Mouse (Mus musculus) left cerebral cortex, adult 2 months (tissue): ENCODE measurements at regions not wholly inside any gene's neighbourhood (a gene's known extent, or its start where the extent isn't known, plus 50 kb on each side); places are given as distances from the start of the nearest gene placed in this dataset.
A peak's percentile ranks its signal among the peaks of the same experiment; 100 is the strongest.
"Not testable (repeated sequence)": the region's sequence is repeated elsewhere in the genome, so short reads cannot be mapped to it uniquely, and the experiment has no call there.

Experiments
- DNase-seq, 2 experiments: peaks; one replicate each; pipeline ENCODE4 v3.0.0; 2021 to 2022; ENCODE audit warnings: low spot score in 2 of 2, mixed read lengths in 1 of 2; ENCODE audit errors: extremely low spot score in 1 of 2
- H3K27ac ChIP-seq: fragments of 200-600 bp; 2 replicates; pipeline ENCODE4 v1.8.1; 2022
- H3K4me3 ChIP-seq: fragments of 200-600 bp; 2 replicates; pipeline ENCODE4 v1.8.1; 2022
- CTCF ChIP-seq: fragments of 200-600 bp; IDR thresholded peaks from 2 replicates; pipeline ENCODE4 v1.8.1; 2022; ENCODE audit warnings: antibody characterized with exemption, mild to moderate bottlenecking, moderate library complexity
- intact Hi-C: fragments of 180-260 bp; cut with DNase I; formaldehyde crosslinking; loops from one replicate; pipeline ENCODE4 v1.15.1; 2025

GRCm38 (mm10) chr13:52281271-52281670 is 249.8 kb downstream of the Diras2 start:
- DNase-seq: no peak
- no peak overlapping the region for H3K4me3 ChIP-seq
- no peak overlapping the region for H3K27ac ChIP-seq
- TF ChIP-seq CTCF: no peak; the same call in 1 of the 2 replicates
- intact Hi-C loops: no loop called here

- intact Hi-C loops: no loop called here
- peak; percentile 36 to 55 for DNase-seq
- Histone ChIP-seq H3K27ac (no peak overlapping the region), H3K4me3 (no peak overlapping the region)
- no peak for TF ChIP-seq CTCF
These were observed 248.6 kb downstream of the Diras2 start for GRCm38 (mm10) chr13:52282500-52282899.

- intact Hi-C loops: no loop called here
- DNase-seq: no peak
- no peak for TF ChIP-seq CTCF
- H3K27ac ChIP-seq: no peak overlapping the region
- no peak overlapping the region for H3K4me3 ChIP-seq
These were observed 247.6 kb downstream of the Diras2 start for GRCm38 (mm10) chr13:52283456-52283855.

- DNase-seq: no peak
- Histone ChIP-seq H3K4me3 (no peak overlapping the region), H3K27ac (no peak overlapping the region)
- TF ChIP-seq CTCF: no peak
- intact Hi-C loops: no loop called here
These were observed 246.9 kb downstream of the Diras2 start for GRCm38 (mm10) chr13:52284026-52284801.

GRCm38 (mm10) chr13:52288400-52288799 is 242.7 kb downstream of the Diras2 start:
- DNase-seq: no peak
- TF ChIP-seq CTCF: no peak
- Histone ChIP-seq H3K4me3 (no peak overlapping the region), H3K27ac (no peak overlapping the region)
- intact Hi-C loops: no loop called here

GRCm38 (mm10) chr13:52295847-52296246 is 235.2 kb downstream of the Diras2 start:
- intact Hi-C loops: no loop called here
- H3K4me3 ChIP-seq: no peak overlapping the region
- DNase-seq: no peak
- H3K27ac ChIP-seq: no peak overlapping the region
- no peak for TF ChIP-seq CTCF

GRCm38 (mm10) chr13:52296541-52297276 is 234.4 kb downstream of the Diras2 start:
- H3K27ac ChIP-seq: no peak overlapping the region
- no peak for DNase-seq
- intact Hi-C loops: no loop called here
- H3K4me3 ChIP-seq: no peak overlapping the region
- peak; percentile 16 for TF ChIP-seq CTCF

- Histone ChIP-seq H3K4me3 (no peak overlapping the region), H3K27ac (no peak overlapping the region)
- TF ChIP-seq CTCF: no peak
- no peak for DNase-seq
- intact Hi-C loops: no loop called here
These were observed 233.8 kb downstream of the Diras2 start for GRCm38 (mm10) chr13:52297277-52297623.

GRCm38 (mm10) chr13:52298362-52298761 is 232.7 kb downstream of the Diras2 start:
- no peak for DNase-seq
- no peak for TF ChIP-seq CTCF
- Histone ChIP-seq H3K4me3 (no peak overlapping the region), H3K27ac (no peak overlapping the region)
- intact Hi-C loops: no loop called here

GRCm38 (mm10) chr13:52305328-52305727 is 225.8 kb downstream of the Diras2 start:
- DNase-seq, H3K27ac ChIP-seq, H3K4me3 ChIP-seq, intact Hi-C loops: not testable (repeated sequence)

GRCm38 (mm10) chr13:52306783-52307440 is 224.2 kb downstream of the Diras2 start:
- Histone ChIP-seq H3K27ac (no peak overlapping the region), H3K4me3 (no peak overlapping the region)
- no peak for TF ChIP-seq CTCF
- peak in 1 of 2 experiments; percentile 39 for DNase-seq
- intact Hi-C loops: no loop called here

- Histone ChIP-seq H3K27ac (no peak overlapping the region), H3K4me3 (no peak overlapping the region)
- TF ChIP-seq CTCF: no peak
- intact Hi-C loops: no loop called here
- no peak for DNase-seq
These were observed 220.1 kb downstream of the Diras2 start for GRCm38 (mm10) chr13:52310954-52311353.
